In the genomic region with DNA sequence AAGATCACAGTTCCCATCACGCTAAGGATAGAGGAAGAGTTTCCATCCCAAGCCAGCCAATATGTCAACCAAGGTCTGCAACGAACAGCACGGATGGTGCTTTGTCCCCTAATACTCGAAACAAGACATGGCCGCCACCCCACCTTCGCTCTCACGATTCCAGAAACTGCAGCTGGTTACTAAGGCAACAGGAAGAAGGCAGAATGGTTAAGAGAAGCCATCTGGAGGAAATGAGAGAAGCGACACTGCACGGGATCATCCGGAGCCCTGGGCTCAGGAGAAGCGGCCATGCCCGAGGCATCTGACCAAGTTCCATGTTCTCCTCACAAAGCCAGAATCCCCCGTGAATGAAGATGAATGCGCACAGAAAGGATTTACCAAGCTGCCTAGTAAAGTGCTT, we compare ENCODE assay signal across 17 mouse cellular contexts.
A peak's percentile ranks its signal among the peaks of the same experiment; 100 is the strongest.
DNase-seq lines count a peak whose midpoint lies in the region; ATAC-seq and TF ChIP-seq lines count a peak whose summit lies in the region.
"Had no signal": no experiment of that assay in that cellular context is flagged by ENCODE, and none has a peak within 500 bp of the region (broad histone marks: within the 10 kb centered on the region; RNA-seq: fewer than 3 reads in every experiment).

No protein-coding gene starts in this region.

- 75% methylated on average over 14 of the region's 14 CpGs for WGBS in midbrain, embryonic 16.5 days
- 84% methylated on average over 14 of the region's 14 CpGs for WGBS in midbrain, embryonic 11.5 days
- WGBS in olfactory bulb, adult 2 months = 33% methylated on average over 14 of the region's 14 CpGs

- intact Hi-C loops in heart, postnatal 25 days (cut with DNase I) = no loop called here

- H3K4me3 ChIP-seq in midbrain, embryonic 16.5 days (ENCODE audit: low read depth, low read length) = no peak overlapping the region
- no peak overlapping the region for H3K4me3 ChIP-seq in midbrain, embryonic 11.5 days (ENCODE audit: low read depth, low read length)
- peak overlapping the region; percentile 12 for H3K4me3 ChIP-seq in olfactory bulb, adult 2 months (ENCODE audit: insufficient read depth, low read depth, low read length)
- H3K4me3 ChIP-seq: heart, adult 2 months; hindbrain, embryonic 15.5 days; neural tube, embryonic 12.5 days had no signal

- H3K27me3 ChIP-seq in midbrain, embryonic 16.5 days (ENCODE audit: control insufficient read depth, insufficient read depth, low read depth, low read length) = no peaks in the 10 kb centered on the region
- no peaks in the 10 kb centered on the region for H3K27me3 ChIP-seq in midbrain, embryonic 11.5 days (ENCODE audit: control insufficient read depth, insufficient read depth, low read length)
- H3K27me3 ChIP-seq: hindbrain, embryonic 15.5 days; neural tube, embryonic 12.5 days had no signal

- TF ChIP-seq POLR2A in olfactory bulb, adult 2 months (IDR thresholded peaks at IDR 0.05; ENCODE audit: insufficient read depth, low read depth, low read length) = no peak

- H3K4me2 ChIP-seq in midbrain, embryonic 16.5 days (ENCODE audit: low read length) = no peak overlapping the region
- no peak overlapping the region for H3K4me2 ChIP-seq in midbrain, embryonic 11.5 days
- H3K4me2 ChIP-seq: hindbrain, embryonic 15.5 days; neural tube, embryonic 12.5 days had no signal

- H3K9ac ChIP-seq in midbrain, embryonic 16.5 days (ENCODE audit: low read depth, low read length) = no peak overlapping the region
- no peak overlapping the region for H3K9ac ChIP-seq in midbrain, embryonic 11.5 days (ENCODE audit: low read length)
- H3K9ac ChIP-seq: hindbrain, embryonic 15.5 days; neural tube, embryonic 12.5 days had no signal

- H3K36me3 ChIP-seq in midbrain, embryonic 16.5 days (ENCODE audit: control insufficient read depth, insufficient read depth, low read length) = peaks cover 2% of the 10 kb centered on the region; the same call in 1 of the 2 replicates
- no peaks in the 10 kb centered on the region; the same call in 1 of the 2 replicates for H3K36me3 ChIP-seq in midbrain, embryonic 11.5 days (ENCODE audit: control insufficient read depth, insufficient read depth, low read length)

- H3K4me1 ChIP-seq in midbrain, embryonic 16.5 days (ENCODE audit: control insufficient read depth, insufficient read depth, low read length) = no peaks in the 10 kb centered on the region
- H3K4me1 ChIP-seq in midbrain, embryonic 11.5 days (ENCODE audit: control insufficient read depth, insufficient read depth, low read length) = no peaks in the 10 kb centered on the region
- peaks cover 15% of the 10 kb centered on the region for H3K4me1 ChIP-seq in olfactory bulb, adult 2 months (ENCODE audit: control insufficient read depth, insufficient read depth, low read length)
- H3K4me1 ChIP-seq: hindbrain, embryonic 15.5 days had no signal

- peak overlapping the region; percentile 37; the same call in 1 of the 2 replicates for H3K27ac ChIP-seq in midbrain, embryonic 16.5 days (ENCODE audit: low read length)
- H3K27ac ChIP-seq in midbrain, embryonic 11.5 days (ENCODE audit: low read depth, low read length) = no peak overlapping the region
- peak overlapping the region; percentile 67 for H3K27ac ChIP-seq in olfactory bulb, adult 2 months (ENCODE audit: insufficient read depth, low read depth, low read length)
- H3K27ac ChIP-seq: heart, adult 2 months; hindbrain, embryonic 15.5 days; neural tube, embryonic 12.5 days had no signal

- peak; percentile 48 for DNase-seq in heart, adult 11 months
- DNase-seq in heart, postnatal 25 days (ENCODE audit: low spot score) = no peak
- DNase-seq in midbrain, embryonic 11.5 days (ENCODE audit: low spot score, missing footprints) = no peak
- DNase-seq in brain, embryonic 18.5 days (ENCODE audit: low read depth, low spot score) = peak; percentile 22
- no peak for DNase-seq in gastrocnemius, adult 18-20 months (ENCODE audit: low spot score)
- no peak for DNase-seq in yolk sac, embryonic 10.5 days (ENCODE audit: low spot score)
- DNase-seq: cerebellum, adult 11-12 months; cerebellum, postnatal 36 days; heart, adult 2 months; lung, postnatal 36 days; thymus, postnatal 25 days had no signal

- no peak for TF ChIP-seq CTCF in olfactory bulb, adult 2 months (IDR thresholded peaks at IDR 0.05; ENCODE audit: insufficient read depth, low read depth, low read length)

- H3K9me3 ChIP-seq in midbrain, embryonic 16.5 days (replicated peaks; ENCODE audit: control insufficient read depth, low read length, poor library complexity, severe bottlenecking) = no peaks in the 10 kb centered on the region
- no peaks in the 10 kb centered on the region for H3K9me3 ChIP-seq in midbrain, embryonic 11.5 days (ENCODE audit: control insufficient read depth, low read length)
- H3K9me3 ChIP-seq: hindbrain, embryonic 15.5 days; neural tube, embryonic 12.5 days had no signal

- ATAC-seq in midbrain, embryonic 16.5 days = peak; percentile 58; the same call in 1 of the 2 replicates
- ATAC-seq in midbrain, embryonic 11.5 days (ENCODE audit: low FRiP score) = no peak
- ATAC-seq: activated CD4-positive, CD25-positive, alpha-beta regulatory T cell, adult 4 months; CD4-positive, CD25-positive, alpha-beta regulatory T cell, adult 4 months had no signal

Comparison
In these comparisons a context has a peak if more than half of its experiments do, and no peak if none do; other contexts are left out.
1. DNase-seq: peak in heart, adult 11 months (single experiment) and brain, embryonic 18.5 days (single experiment); none in heart, postnatal 25 days (single experiment), midbrain, embryonic 11.5 days (single experiment), gastrocnemius, adult 18-20 months (single experiment) and yolk sac, embryonic 10.5 days (single experiment).